Mouse (Mus musculus): ENCODE measurements around the gene Trio.

GRCm38 (mm10) chr15:27906409-27906808 is 119.2 kb downstream of the Trio start:
- TF ChIP-seq POLR2A (IDR thresholded peaks at IDR 0.05; ENCODE audit: insufficient read length, low read depth) (no peak), MYOD1 (IDR thresholded peaks at IDR 0.05; ENCODE audit: control insufficient read depth in 1 of 3, insufficient read length in 2 of 3, low read depth in 2 of 3) (no peak), MAX (IDR thresholded peaks at IDR 0.05; ENCODE audit: low read depth) (no peak), POLR2AphosphoS2 (IDR thresholded peaks at IDR 0.05; ENCODE audit: insufficient read length, low read depth) (no peak), CEBPB (IDR thresholded peaks at IDR 0.05; ENCODE audit: insufficient read depth, poor library complexity, severe bottlenecking) (no peak), MYOG (IDR thresholded peaks at IDR 0.05; ENCODE audit: control insufficient read depth in 1 of 3, insufficient read depth in 1 of 3, insufficient read length in 2 of 3, low read depth in 2 of 3) (no peak)

All from myocyte (in vitro differentiated cells).